Mouse (Mus musculus) ES-E14 (cell line): Measurements from ENCODE around the gene Abtb1. TPM values are rescaled to one million over a fixed set of nuclear protein-coding genes. Genes with fewer than 3 reads are reported as not detected.

Experiments
- DNase-seq: peaks from one replicate; pipeline ENCODE4 v3.0.0-alpha.2; 2013; ENCODE audit warnings: low read depth, low spot score
- H3K27ac ChIP-seq: 2 replicates; pipeline ENCODE4 v1.5.1; 2012; ENCODE audit warnings: low read depth, mild to moderate bottlenecking, low read length, moderate library complexity, mixed read lengths; ENCODE audit not compliant: poor library complexity, insufficient read depth, severe bottlenecking
- H3K36me3 ChIP-seq: 2 replicates; pipeline ENCODE4 v1.6.1; 2012; ENCODE audit warnings: mild to moderate bottlenecking, low read length, moderate library complexity, mixed read lengths; ENCODE audit not compliant: control insufficient read depth, poor library complexity, insufficient read depth, severe bottlenecking
- H3K4me1 ChIP-seq, 2 experiments: fragments of 150-350 bp in 1 of 2; sonication (generic) in 1 of 2; 2 replicates each; pipeline ENCODE4 v1.6.1; 2012; ENCODE audit warnings: low read length in 2 of 2, mild to moderate bottlenecking in 1 of 2, mixed read lengths in 1 of 2; ENCODE audit not compliant: control insufficient read depth in 2 of 2, insufficient read depth in 2 of 2, poor library complexity in 1 of 2
- H3K4me3 ChIP-seq, 2 experiments: fragments of 150-350 bp in 1 of 2; sonication (generic) in 1 of 2; 2 replicates each; pipeline ENCODE4 v1.5.1; 2012; ENCODE audit warnings: low read length in 2 of 2, low read depth in 1 of 2, mild to moderate bottlenecking in 1 of 2, mixed read lengths in 1 of 2; ENCODE audit not compliant: insufficient read depth in 1 of 2, poor library complexity in 1 of 2, severe bottlenecking in 1 of 2
- H3K9ac ChIP-seq: 2 replicates; pipeline ENCODE4 v1.6.1; 2012; ENCODE audit warnings: low read depth, mild to moderate bottlenecking, low read length, mixed read lengths; ENCODE audit not compliant: poor library complexity, insufficient read depth, severe bottlenecking
- H3K9me3 ChIP-seq: fragments of 150-350 bp; sonication (generic); 2 replicates; pipeline ENCODE4 v1.6.1; 2012; ENCODE audit warnings: low read depth, mild to moderate bottlenecking, low read length; ENCODE audit not compliant: control insufficient read depth, insufficient read depth
- CHD2 ChIP-seq: IDR thresholded peaks from 2 replicates; pipeline ENCODE4 v1.6.1; 2014; ENCODE audit warnings: mild to moderate bottlenecking, low read depth, low read length, inconsistent platforms
- HCFC1 ChIP-seq: IDR thresholded peaks from 2 replicates; pipeline ENCODE4 v1.6.1; 2012; ENCODE audit warnings: low read length, inconsistent platforms, borderline replicate concordance; ENCODE audit not compliant: insufficient read depth
- MAFK ChIP-seq: IDR thresholded peaks from 2 replicates; pipeline ENCODE4 v1.6.1; 2014; ENCODE audit warnings: mild to moderate bottlenecking, low read depth, low read length, inconsistent platforms; ENCODE audit not compliant: insufficient read depth
- ZC3H11A ChIP-seq: IDR thresholded peaks from 2 replicates; pipeline ENCODE4 v1.6.1; 2012; ENCODE audit warnings: low read depth, mild to moderate bottlenecking, inconsistent platforms, low read length, borderline replicate concordance
- ZNF384 ChIP-seq: IDR thresholded peaks from 2 replicates; pipeline ENCODE4 v1.6.1; 2012; ENCODE audit warnings: low read depth, low read length, inconsistent platforms
- in situ Hi-C, 2 experiments: fragments of 600-800 bp; cut with MboI; formaldehyde crosslinking; loops; one replicate each; pipeline ENCODE4 v1.15.1; 2025; ENCODE audit warnings: low sequenced_read_pairs in 2 of 2, inconsistent platforms in 1 of 2; ENCODE audit not compliant: unreplicated experiment in 2 of 2
- total RNA-seq: library from RNA; depleted of rRNA; stranded (reverse); fragments of 300-350 nt; gene quantifications from 2 replicates; pipeline ENCODE4 v1.2.3, GENCODE M21; 2012

The Abtb1 gene
- total RNA-seq, 1 experiment, result 33.0 TPM

- no peaks in the 10 kb centered on the region for H3K4me1 ChIP-seq
- no peak overlapping the region for H3K27ac ChIP-seq
- DNase-seq, result no peak
- no peaks in the 10 kb centered on the region for H3K9me3 ChIP-seq
- in situ Hi-C loops, result no loop called here
- H3K36me3 ChIP-seq, result no peaks in the 10 kb centered on the region
- no peak for TF ChIP-seq CHD2
- no peak for TF ChIP-seq ZNF384
- no peak for TF ChIP-seq HCFC1
- H3K9ac ChIP-seq, result no peak overlapping the region
- H3K4me3 ChIP-seq, result no peak overlapping the region
Measured at GRCm38 (mm10) chr6:88826545-88826944, 15.2 kb downstream of the Abtb1 start.

- Histone ChIP-seq H3K9ac (no peak overlapping the region), H3K36me3 (no peaks in the 10 kb centered on the region), H3K9me3 (no peaks in the 10 kb centered on the region), H3K27ac (no peak overlapping the region), H3K4me1 (no peaks in the 10 kb centered on the region), H3K4me3 (no peak overlapping the region)
- in situ Hi-C loops, result no loop called here
- no peak for DNase-seq
- no peak for TF ChIP-seq ZNF384
- TF ChIP-seq MAFK, result no peak
- no peak for TF ChIP-seq ZC3H11A
- TF ChIP-seq HCFC1, result no peak
- TF ChIP-seq CHD2, result no peak
Measured at GRCm38 (mm10) chr6:88826088-88826487, 15.7 kb downstream of the Abtb1 start.

- no peaks in the 10 kb centered on the region for H3K36me3 ChIP-seq
- H3K9ac ChIP-seq, result no peak overlapping the region
- in situ Hi-C loops, result no loop called here
- H3K4me1 ChIP-seq, result no peaks in the 10 kb centered on the region
- H3K27ac ChIP-seq, result no peak overlapping the region
- DNase-seq, result no peak
- H3K9me3 ChIP-seq, result no peaks in the 10 kb centered on the region
- H3K4me3 ChIP-seq, result no peak overlapping the region
- TF ChIP-seq ZNF384 (no peak), ZC3H11A (no peak), CHD2 (no peak), HCFC1 (no peak), MAFK (no peak)
Measured at GRCm38 (mm10) chr6:88824183-88824582, 17.6 kb downstream of the Abtb1 start.

GRCm38 (mm10) chr6:88821901-88822300, 19.9 kb downstream of the Abtb1 start:
- Histone ChIP-seq H3K9me3 (no peaks in the 10 kb centered on the region), H3K27ac (no peak overlapping the region), H3K36me3 (no peaks in the 10 kb centered on the region), H3K4me1 (no peaks in the 10 kb centered on the region), H3K4me3 (no peak overlapping the region), H3K9ac (no peak overlapping the region)
- DNase-seq, result no peak
- TF ChIP-seq ZNF384, result no peak
- TF ChIP-seq HCFC1, result no peak
- TF ChIP-seq ZC3H11A, result no peak
- in situ Hi-C loops, result no loop called here

- in situ Hi-C loops, result no loop called here
- no peak overlapping the region for H3K4me3 ChIP-seq
- TF ChIP-seq CHD2 (no peak), MAFK (no peak), ZNF384 (no peak), HCFC1 (no peak), ZC3H11A (no peak)
- H3K9ac ChIP-seq, result no peak overlapping the region
- DNase-seq, result no peak
- no peaks in the 10 kb centered on the region for H3K36me3 ChIP-seq
- no peak overlapping the region for H3K27ac ChIP-seq
- no peaks in the 10 kb centered on the region for H3K4me1 ChIP-seq
- no peaks in the 10 kb centered on the region for H3K9me3 ChIP-seq
Measured at GRCm38 (mm10) chr6:88821294-88821693, 20.5 kb downstream of the Abtb1 start.
